Mouse (Mus musculus): ENCODE measurements around the gene Uba52. TPM values are rescaled to one million over a fixed set of nuclear protein-coding genes. Genes with fewer than 3 reads are reported as not detected.

Uba52 gene
- polyA plus RNA-seq, 1 experiment from 2014 or later: 1,265 TPM

GRCm38 (mm10) chr8:70541081-70541480, 30.5 kb upstream of the Uba52 start:
- Histone ChIP-seq H3K9ac (ENCODE audit: low read depth, low read length) (peak overlapping the region; percentile 27; the same call in 1 of the 2 replicates), H3K36me3 (ENCODE audit: insufficient read depth, low read length) (0 out of 2 replicates have a peak, but pooled peaks cover 6% of the 10 kb centered on the region), H3K4me2 (ENCODE audit: low read length) (peak overlapping the region; percentile 85), H3K9me3 (replicated peaks; ENCODE audit: low read length) (no peaks in the 10 kb centered on the region), H3K27me3 (ENCODE audit: insufficient read depth, low read length) (no peaks in the 10 kb centered on the region), H3K4me3 (replicated peaks; ENCODE audit: low read depth, low read length) (peak overlapping the region; percentile 73), H3K27ac (peak overlapping the region; percentile 87; the same call in 1 of the 2 replicates), H3K4me1 (replicated peaks; ENCODE audit: insufficient read depth, low read length) (0 out of 2 replicates have a peak, but pooled peaks cover 11% of the 10 kb centered on the region)
- 73% methylated on average over 5 of the region's 5 CpGs for WGBS
- DNase-seq (ENCODE audit: low spot score) (no peak), ATAC-seq (replicated peaks; ENCODE audit: low FRiP score, low read depth) (no peak)
- TF ChIP-seq CTCF (IDR thresholded peaks at IDR 0.05; ENCODE audit: low read depth): no peak

- Histone ChIP-seq H3K27me3 (ENCODE audit: insufficient read depth, low read length) (no peaks in the 10 kb centered on the region), H3K9ac (ENCODE audit: low read depth, low read length) (peak overlapping the region; percentile 79; the same call in 1 of the 2 replicates), H3K4me2 (ENCODE audit: low read length) (peak overlapping the region; percentile 85), H3K4me3 (replicated peaks; ENCODE audit: low read depth, low read length) (peak overlapping the region; percentile 73), H3K36me3 (ENCODE audit: insufficient read depth, low read length) (0 out of 2 replicates have a peak, but pooled peaks cover 10% of the 10 kb centered on the region), H3K27ac (peak overlapping the region; percentile 87), H3K4me1 (replicated peaks; ENCODE audit: insufficient read depth, low read length) (0 out of 2 replicates have a peak, but pooled peaks cover 11% of the 10 kb centered on the region), H3K9me3 (replicated peaks; ENCODE audit: low read length) (no peaks in the 10 kb centered on the region)
- DNase-seq (ENCODE audit: low spot score) (peak; percentile 71), ATAC-seq (replicated peaks; ENCODE audit: low FRiP score, low read depth) (no peak)
- 21% methylated on average over 7 of the region's 7 CpGs for WGBS
- TF ChIP-seq CTCF (IDR thresholded peaks at IDR 0.05; ENCODE audit: low read depth): 0 out of 2 replicates have a peak, but pooled peaks have one; percentile 3
Observed at GRCm38 (mm10) chr8:70540507-70541071, 30.0 kb upstream of the Uba52 start.

- Histone ChIP-seq H3K4me1 (replicated peaks; ENCODE audit: insufficient read depth, low read length) (0 out of 2 replicates have a peak, but pooled peaks cover 11% of the 10 kb centered on the region), H3K27me3 (ENCODE audit: insufficient read depth, low read length) (no peaks in the 10 kb centered on the region), H3K27ac (peak overlapping the region; percentile 87), H3K4me2 (ENCODE audit: low read length) (peak overlapping the region; percentile 85), H3K9ac (ENCODE audit: low read depth, low read length) (peak overlapping the region; percentile 79), H3K9me3 (replicated peaks; ENCODE audit: low read length) (no peaks in the 10 kb centered on the region), H3K4me3 (replicated peaks; ENCODE audit: low read depth, low read length) (peak overlapping the region; percentile 73), H3K36me3 (ENCODE audit: insufficient read depth, low read length) (0 out of 2 replicates have a peak, but pooled peaks cover 13% of the 10 kb centered on the region)
- 4% methylated on average over 4 of the region's 4 CpGs for WGBS
- ATAC-seq (replicated peaks; ENCODE audit: low FRiP score, low read depth) (no peak), DNase-seq (ENCODE audit: low spot score) (no peak)
- no peak for TF ChIP-seq CTCF (IDR thresholded peaks at IDR 0.05; ENCODE audit: low read depth)
Observed at GRCm38 (mm10) chr8:70540013-70540506, 29.5 kb upstream of the Uba52 start.

- Histone ChIP-seq H3K9ac (ENCODE audit: low read depth, low read length) (peak within 1 kb of the TSS; percentile 79), H3K27ac (peak within 1 kb of the TSS; percentile 87), H3K4me2 (ENCODE audit: low read length) (peak within 1 kb of the TSS; percentile 85), H3K36me3 (ENCODE audit: insufficient read depth, low read length) (peaks cover 16% of the 10 kb centered on the region; the same call in 1 of the 2 replicates), H3K4me3 (replicated peaks; ENCODE audit: low read depth, low read length) (peak within 1 kb of the TSS; percentile 73), H3K4me1 (replicated peaks; ENCODE audit: insufficient read depth, low read length) (0 out of 2 replicates have a peak, but pooled peaks cover 11% of the 10 kb centered on the region), H3K27me3 (ENCODE audit: insufficient read depth, low read length) (no peaks in the 10 kb centered on the region), H3K9me3 (replicated peaks; ENCODE audit: low read length) (no peaks in the 10 kb centered on the region)
- ATAC-seq (replicated peaks; ENCODE audit: low FRiP score, low read depth): peak; percentile 90
- peak; percentile 2; the same call in 1 of the 2 replicates for TF ChIP-seq CTCF (IDR thresholded peaks at IDR 0.05; ENCODE audit: low read depth)
- WGBS: under 1% methylated on average over 57 of the region's 58 CpGs
- peak; percentile 100 for DNase-seq (ENCODE audit: low spot score)
Observed at GRCm38 (mm10) chr8:70539077-70539813, 28.6 kb upstream of the Uba52 start, which contains the start of gene Ell. TSS of gene Ell (plus strand) at chr8:70539457.

GRCm38 (mm10) chr8:70538633-70539076, 28.1 kb upstream of the Uba52 start:
- peaks cover 19% of the 10 kb centered on the region; the same call in 1 of the 2 replicates for H3K36me3 ChIP-seq (ENCODE audit: insufficient read depth, low read length)
- peak overlapping the region; percentile 50 for H3K9ac ChIP-seq (ENCODE audit: low read depth, low read length)
- peak overlapping the region; percentile 73 for H3K4me3 ChIP-seq (replicated peaks; ENCODE audit: low read depth, low read length)
- peak overlapping the region; percentile 85 for H3K4me2 ChIP-seq (ENCODE audit: low read length)
- peak overlapping the region; percentile 87 for H3K27ac ChIP-seq
- ATAC-seq (replicated peaks; ENCODE audit: low FRiP score, low read depth) (peak; percentile 61), DNase-seq (ENCODE audit: low spot score) (peak; percentile 99)
- H3K27me3 ChIP-seq (ENCODE audit: insufficient read depth, low read length): no peaks in the 10 kb centered on the region
- WGBS: under 1% methylated on average over 32 of the region's 32 CpGs
- H3K9me3 ChIP-seq (replicated peaks; ENCODE audit: low read length): no peaks in the 10 kb centered on the region
- no peak for TF ChIP-seq CTCF (IDR thresholded peaks at IDR 0.05; ENCODE audit: low read depth)
- H3K4me1 ChIP-seq (replicated peaks; ENCODE audit: insufficient read depth, low read length): 0 out of 2 replicates have a peak, but pooled peaks cover 11% of the 10 kb centered on the region
